Mouse (Mus musculus): ENCODE measurements around the gene Coq5.
"Not testable (repeated sequence)": the region's sequence is repeated elsewhere in the genome, so short reads cannot be mapped to it uniquely, and the experiment has no call there.

The Coq5 gene

GRCm38 (mm10) chr5:115302190-115302589 is 22.7 kb downstream of the Coq5 start:
- DNase-seq (ENCODE audit: low spot score in 2 of 2): not testable (repeated sequence)

- no peak for DNase-seq (ENCODE audit: low spot score in 2 of 2)
Measured at GRCm38 (mm10) chr5:115312354-115312753, 32.9 kb downstream of the Coq5 start.

- no peak for DNase-seq (ENCODE audit: low spot score in 2 of 2)
Measured at GRCm38 (mm10) chr5:115312816-115313667, 33.6 kb downstream of the Coq5 start.

- no peak for DNase-seq (ENCODE audit: low spot score in 2 of 2)
Measured at GRCm38 (mm10) chr5:115313668-115313943, 34.1 kb downstream of the Coq5 start.

- no peak for DNase-seq (ENCODE audit: low spot score in 2 of 2)
Measured at GRCm38 (mm10) chr5:115316968-115317644, 37.6 kb downstream of the Coq5 start.

GRCm38 (mm10) chr5:115317645-115318328 is 38.3 kb downstream of the Coq5 start:
- DNase-seq (ENCODE audit: low spot score in 2 of 2): no peak

- peak; percentile 44 to 56 for DNase-seq (ENCODE audit: low spot score in 2 of 2)
Measured at GRCm38 (mm10) chr5:115319004-115319940, 39.8 kb downstream of the Coq5 start.

- peak in 1 of 2 experiments; percentile 52 for DNase-seq (ENCODE audit: low spot score in 2 of 2)
Measured at GRCm38 (mm10) chr5:115326256-115326831, 46.9 kb downstream of the Coq5 start.

- peak; percentile 96 for DNase-seq (ENCODE audit: low spot score in 2 of 2)
Measured at GRCm38 (mm10) chr5:115326875-115327609, 47.6 kb downstream of the Coq5 start, which contains the start of gene Srsf9. TSS of gene Srsf9 (plus strand) at chr5:115327177.

- DNase-seq (ENCODE audit: low spot score in 2 of 2): peak; percentile 62 to 75
Measured at GRCm38 (mm10) chr5:115327610-115328548, 48.4 kb downstream of the Coq5 start.

GRCm38 (mm10) chr5:115330955-115331354 is 51.5 kb downstream of the Coq5 start:
- no peak for DNase-seq (ENCODE audit: low spot score in 2 of 2)

- peak in 1 of 2 experiments; percentile 36 for DNase-seq (ENCODE audit: low spot score in 2 of 2)
Measured at GRCm38 (mm10) chr5:115333626-115334025, 54.2 kb downstream of the Coq5 start.

GRCm38 (mm10) chr5:115340007-115340406 is 60.5 kb downstream of the Coq5 start:
- DNase-seq (ENCODE audit: low spot score in 2 of 2): no peak

GRCm38 (mm10) chr5:115340577-115341313 is 61.3 kb downstream of the Coq5 start, which contains the start of the genes Gatc and Triap1:
TSS of gene Gatc (minus strand) at chr5:115341178.
TSS of gene Triap1 (plus strand) at chr5:115341225.
- DNase-seq (ENCODE audit: low spot score in 2 of 2): peak; percentile 87 to 92

- no peak for DNase-seq (ENCODE audit: low spot score in 2 of 2)
Measured at GRCm38 (mm10) chr5:115341314-115342165, 62.1 kb downstream of the Coq5 start.

Data from spleen, postnatal 10 days (tissue).